Mouse (Mus musculus): Measurements from ENCODE around the gene Garem2. TPM values are rescaled to one million over a fixed set of nuclear protein-coding genes. Genes with fewer than 3 reads are reported as not detected.

Gene Garem2
- polyA plus RNA-seq, 1 experiment from 2014 or later: 1.7 TPM

DNA sequence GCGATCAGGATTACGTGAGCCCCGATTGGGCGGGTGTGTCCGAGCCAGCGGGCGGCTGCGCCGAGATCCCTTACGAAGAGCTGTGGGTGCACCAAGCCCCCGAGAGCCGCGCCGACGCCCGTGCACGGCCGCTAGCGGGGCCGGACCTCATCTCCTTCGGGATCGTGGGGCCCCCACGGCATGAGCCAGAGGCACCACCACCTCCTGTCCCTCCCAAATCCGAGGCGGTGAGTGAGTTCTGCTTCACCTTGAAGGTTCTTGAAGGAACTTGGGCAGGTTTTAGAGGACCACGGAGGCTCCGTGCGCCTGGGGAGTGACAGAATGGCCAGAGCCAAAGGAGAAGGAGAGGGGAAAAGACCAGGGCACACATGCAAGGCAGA, 9.8 kb downstream of the Garem2 start:
- WGBS: 2% methylated on average over 28 of the region's 28 CpGs
- peaks cover 40% of the 10 kb centered on the region for H3K36me3 ChIP-seq (replicated peaks)
- no peak for DNase-seq (ENCODE audit: low spot score)

GRCm38 (mm10) chr5:30115718-30116117, 10.8 kb downstream of the Garem2 start:
- H3K36me3 ChIP-seq (replicated peaks): peaks cover 50% of the 10 kb centered on the region
- H3K4me3 ChIP-seq: no peak overlapping the region
- no peaks in the 10 kb centered on the region for H3K9me3 ChIP-seq
- 30% methylated on average over 10 of the region's 10 CpGs for WGBS
- no peak overlapping the region for H3K27ac ChIP-seq (replicated peaks)
- H3K27me3 ChIP-seq (replicated peaks; ENCODE audit: low read depth, poor library complexity, severe bottlenecking): peaks cover 62% of the 10 kb centered on the region
- peak; percentile 39 for DNase-seq (ENCODE audit: low spot score)
- H3K4me1 ChIP-seq: peaks cover 30% of the 10 kb centered on the region

More for the DNA sequence above, 9.8 kb downstream of the Garem2 start:
- Histone ChIP-seq H3K4me1 (peaks cover 40% of the 10 kb centered on the region), H3K27ac (replicated peaks) (peak overlapping the region; percentile 80; the same call in 1 of the 2 replicates), H3K27me3 (replicated peaks; ENCODE audit: low read depth, poor library complexity, severe bottlenecking) (peaks cover 72% of the 10 kb centered on the region), H3K9me3 (no peaks in the 10 kb centered on the region), H3K4me3 (peak overlapping the region; percentile 58)

DNA sequence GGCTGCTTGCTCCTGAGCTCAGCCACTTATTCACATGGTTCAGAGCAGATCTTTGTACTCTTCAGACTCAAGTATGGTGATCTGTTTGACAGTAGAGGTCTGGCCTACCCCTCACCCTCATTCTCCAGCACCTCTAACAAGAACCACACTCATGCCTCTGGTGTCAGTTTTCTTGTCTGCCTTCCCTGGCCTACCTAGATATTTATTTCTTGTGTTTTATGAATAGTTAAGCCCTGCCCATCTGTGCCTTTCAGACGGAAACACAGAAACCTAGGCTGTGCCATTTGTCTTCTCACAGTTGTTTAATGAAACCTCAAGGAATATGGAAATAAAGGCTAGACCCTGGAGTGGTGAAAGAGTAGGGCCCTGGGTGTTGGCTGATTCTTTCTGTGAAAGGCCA, 13.1 kb downstream of the Garem2 start:
- Histone ChIP-seq H3K27me3 (replicated peaks; ENCODE audit: low read depth, poor library complexity, severe bottlenecking) (peaks cover 40% of the 10 kb centered on the region), H3K9me3 (no peaks in the 10 kb centered on the region), H3K4me1 (peaks cover 19% of the 10 kb centered on the region), H3K36me3 (replicated peaks) (peaks cover 73% of the 10 kb centered on the region), H3K4me3 (no peak overlapping the region), H3K27ac (replicated peaks) (no peak overlapping the region)
- 91% methylated on average over 1 of the region's 1 CpGs for WGBS
- no peak for DNase-seq (ENCODE audit: low spot score)

DNA sequence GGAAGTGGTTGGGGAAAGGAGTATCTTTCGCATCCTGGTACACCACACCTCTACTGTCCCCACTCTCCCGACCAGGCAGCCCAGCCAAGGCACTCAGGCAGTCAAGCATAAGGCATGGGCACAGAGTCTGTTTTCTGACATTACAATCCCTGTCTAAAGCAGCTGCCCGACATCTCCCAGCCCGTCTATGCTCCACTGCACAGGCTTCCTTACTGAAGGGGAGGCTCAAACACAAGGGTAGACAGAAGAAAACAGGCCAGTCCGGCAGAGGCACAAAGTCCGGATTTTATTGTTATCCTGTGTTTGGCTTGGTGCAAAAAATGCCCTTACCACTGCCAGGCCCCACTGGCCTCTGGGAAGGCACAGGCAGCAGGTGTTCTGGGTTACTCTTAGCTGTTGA, 14.2 kb downstream of the Garem2 start:
- Histone ChIP-seq H3K4me1 (peaks cover 8% of the 10 kb centered on the region), H3K27ac (replicated peaks) (no peak overlapping the region), H3K4me3 (no peak overlapping the region), H3K9me3 (no peaks in the 10 kb centered on the region), H3K27me3 (replicated peaks; ENCODE audit: low read depth, poor library complexity, severe bottlenecking) (peaks cover 29% of the 10 kb centered on the region), H3K36me3 (replicated peaks) (peaks cover 85% of the 10 kb centered on the region)
- DNase-seq (ENCODE audit: low spot score): no peak
- WGBS: 92% methylated on average over 6 of the region's 6 CpGs

DNA sequence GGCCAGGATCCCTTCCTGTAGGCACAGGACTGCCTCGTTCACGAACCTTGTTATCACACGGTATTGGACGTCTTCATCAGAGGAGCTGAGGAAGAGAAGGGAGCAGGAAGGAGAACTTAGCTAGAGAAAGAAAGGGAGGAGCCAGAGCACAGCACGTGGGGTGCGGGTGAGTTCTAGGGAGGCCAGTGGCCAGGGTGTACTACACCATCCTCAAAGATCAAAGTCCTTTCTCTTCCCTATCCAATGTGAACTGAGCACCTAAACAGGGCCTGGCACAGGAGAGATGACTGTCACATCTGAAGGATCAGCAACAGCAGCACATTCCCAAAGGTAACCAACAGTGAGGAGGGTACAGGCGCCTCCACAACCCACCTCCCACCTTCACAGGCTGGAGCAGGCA, 15.1 kb downstream of the Garem2 start:
- H3K36me3 ChIP-seq (replicated peaks): peaks cover 94% of the 10 kb centered on the region
- 91% methylated on average over 7 of the region's 7 CpGs for WGBS

DNA sequence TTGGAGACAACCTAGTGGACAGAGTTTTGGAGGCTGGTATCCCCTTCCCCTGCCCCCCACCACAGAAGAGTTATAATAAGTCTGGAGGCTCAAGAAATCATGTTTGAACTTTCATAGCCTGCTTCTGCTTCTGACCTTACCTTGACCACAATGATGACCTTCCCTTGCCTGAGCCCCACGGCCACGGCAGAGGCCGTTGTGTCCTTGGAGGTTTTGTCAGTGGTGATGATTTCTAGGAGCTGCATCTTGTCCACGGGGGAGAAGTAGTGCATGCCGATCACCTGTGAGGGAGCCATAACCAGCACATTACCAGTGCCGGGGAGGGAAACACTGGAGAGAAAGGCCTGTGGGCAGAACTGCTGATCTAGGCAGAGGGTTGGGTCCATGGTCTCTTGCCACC, 17.5 kb downstream of the Garem2 start:
- H3K4me1 ChIP-seq: no peaks in the 10 kb centered on the region
- no peak overlapping the region for H3K4me3 ChIP-seq
- peaks cover 100% of the 10 kb centered on the region for H3K36me3 ChIP-seq (replicated peaks)
- WGBS: 95% methylated on average over 6 of the region's 6 CpGs
- no peak for DNase-seq (ENCODE audit: low spot score)
- no peaks in the 10 kb centered on the region for H3K27me3 ChIP-seq (replicated peaks; ENCODE audit: low read depth, poor library complexity, severe bottlenecking)
- no peaks in the 10 kb centered on the region for H3K9me3 ChIP-seq
- H3K27ac ChIP-seq (replicated peaks): no peak overlapping the region

More for the DNA sequence above, 15.1 kb downstream of the Garem2 start:
- Histone ChIP-seq H3K4me3 (no peak overlapping the region), H3K9me3 (no peaks in the 10 kb centered on the region), H3K4me1 (no peaks in the 10 kb centered on the region; the same call in 1 of the 2 replicates), H3K27ac (replicated peaks) (no peak overlapping the region), H3K27me3 (replicated peaks; ENCODE audit: low read depth, poor library complexity, severe bottlenecking) (peaks cover 19% of the 10 kb centered on the region)
- DNase-seq (ENCODE audit: low spot score): no peak

GRCm38 (mm10) chr5:30125587-30125986, 20.6 kb downstream of the Garem2 start:
- no peaks in the 10 kb centered on the region for H3K4me1 ChIP-seq
- peak; percentile 43 for DNase-seq (ENCODE audit: low spot score)
- no peaks in the 10 kb centered on the region for H3K9me3 ChIP-seq
- H3K4me3 ChIP-seq: no peak overlapping the region
- 42% methylated on average over 5 of the region's 5 CpGs for WGBS
- H3K36me3 ChIP-seq (replicated peaks): peaks cover 100% of the 10 kb centered on the region
- H3K27ac ChIP-seq (replicated peaks): no peak overlapping the region
- H3K27me3 ChIP-seq (replicated peaks; ENCODE audit: low read depth, poor library complexity, severe bottlenecking): no peaks in the 10 kb centered on the region

GRCm38 (mm10) chr5:30126756-30127155, 21.8 kb downstream of the Garem2 start:
- H3K36me3 ChIP-seq (replicated peaks): peaks cover 94% of the 10 kb centered on the region
- H3K4me1 ChIP-seq: no peaks in the 10 kb centered on the region
- WGBS: 88% methylated on average over 7 of the region's 7 CpGs
- no peak overlapping the region for H3K27ac ChIP-seq (replicated peaks)
- H3K9me3 ChIP-seq: no peaks in the 10 kb centered on the region
- H3K27me3 ChIP-seq (replicated peaks; ENCODE audit: low read depth, poor library complexity, severe bottlenecking): no peaks in the 10 kb centered on the region
- DNase-seq (ENCODE audit: low spot score): no peak
- no peak overlapping the region for H3K4me3 ChIP-seq

DNA sequence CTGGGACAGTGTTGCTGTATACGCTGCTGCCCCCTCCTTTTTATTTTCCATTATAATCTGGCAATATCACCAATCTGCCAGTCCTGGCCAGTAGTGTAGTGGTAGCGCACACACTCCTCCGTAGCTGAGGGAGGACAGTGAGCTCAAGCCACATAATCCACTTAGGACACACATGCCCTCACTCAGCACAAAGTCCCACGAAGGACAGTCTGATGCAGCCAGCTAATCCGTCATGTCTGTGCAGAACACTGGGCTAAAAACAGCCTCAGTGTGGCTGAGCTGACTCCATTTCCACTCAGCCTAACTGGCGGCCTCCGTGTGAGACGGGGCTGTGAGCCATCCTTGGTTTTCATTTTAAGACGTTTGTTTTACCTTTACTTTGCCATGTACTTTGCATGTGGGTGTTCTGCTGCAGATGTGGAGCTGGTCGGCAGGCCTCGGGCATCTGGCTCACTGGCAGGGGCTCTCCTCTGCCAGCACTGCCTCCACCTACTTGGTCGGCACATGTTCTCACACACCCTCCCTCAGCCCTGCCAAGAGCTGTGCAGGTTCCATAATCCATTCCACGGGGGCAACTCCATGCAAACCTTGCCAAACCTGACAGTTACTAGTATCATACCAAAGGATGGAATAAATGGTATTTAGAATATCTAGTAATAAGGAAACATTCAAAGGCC, 23.1 kb downstream of the Garem2 start:
- Histone ChIP-seq H3K4me1 (no peaks in the 10 kb centered on the region), H3K27ac (replicated peaks) (no peak overlapping the region), H3K4me3 (no peak overlapping the region), H3K27me3 (replicated peaks; ENCODE audit: low read depth, poor library complexity, severe bottlenecking) (no peaks in the 10 kb centered on the region), H3K36me3 (replicated peaks) (peaks cover 94% of the 10 kb centered on the region), H3K9me3 (no peaks in the 10 kb centered on the region)
- 90% methylated on average over 13 of the region's 13 CpGs for WGBS
- DNase-seq (ENCODE audit: low spot score): no peak

- no peaks in the 10 kb centered on the region for H3K27me3 ChIP-seq (replicated peaks; ENCODE audit: low read depth, poor library complexity, severe bottlenecking)
- no peak for DNase-seq (ENCODE audit: low spot score)
- no peaks in the 10 kb centered on the region for H3K9me3 ChIP-seq
- H3K4me3 ChIP-seq: no peak overlapping the region
- H3K4me1 ChIP-seq: no peaks in the 10 kb centered on the region
- no peak overlapping the region for H3K27ac ChIP-seq (replicated peaks)
- 95% methylated on average over 6 of the region's 6 CpGs for WGBS
- H3K36me3 ChIP-seq (replicated peaks): peaks cover 94% of the 10 kb centered on the region
Measured at GRCm38 (mm10) chr5:30128680-30129079, 23.7 kb downstream of the Garem2 start.

DNA sequence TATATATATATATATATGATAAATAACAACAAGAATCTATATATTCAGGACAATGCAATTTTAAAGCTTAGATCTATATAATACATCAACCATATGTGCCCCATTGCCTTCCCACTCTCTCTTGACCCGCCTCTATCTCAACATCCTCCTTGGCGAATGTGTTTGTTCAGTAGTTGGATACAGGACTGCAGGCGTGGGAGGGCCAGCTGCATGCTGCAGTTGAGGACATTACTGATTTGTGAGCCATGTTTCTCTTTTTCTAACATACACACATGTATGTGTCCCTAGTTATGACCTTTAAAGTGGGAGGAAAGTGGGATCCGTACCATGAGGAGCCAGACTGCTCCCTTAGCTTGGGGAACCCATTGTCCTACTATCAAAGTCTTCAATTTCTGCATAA, 26.3 kb downstream of the Garem2 start:
- DNase-seq (ENCODE audit: low spot score): no peak
- no peaks in the 10 kb centered on the region for H3K27me3 ChIP-seq (replicated peaks; ENCODE audit: low read depth, poor library complexity, severe bottlenecking)
- H3K4me1 ChIP-seq: no peaks in the 10 kb centered on the region
- H3K9me3 ChIP-seq: no peaks in the 10 kb centered on the region
- no peak overlapping the region for H3K4me3 ChIP-seq
- peaks cover 94% of the 10 kb centered on the region for H3K36me3 ChIP-seq (replicated peaks)
- WGBS: 94% methylated on average over 4 of the region's 4 CpGs
- no peak overlapping the region for H3K27ac ChIP-seq (replicated peaks)

DNA sequence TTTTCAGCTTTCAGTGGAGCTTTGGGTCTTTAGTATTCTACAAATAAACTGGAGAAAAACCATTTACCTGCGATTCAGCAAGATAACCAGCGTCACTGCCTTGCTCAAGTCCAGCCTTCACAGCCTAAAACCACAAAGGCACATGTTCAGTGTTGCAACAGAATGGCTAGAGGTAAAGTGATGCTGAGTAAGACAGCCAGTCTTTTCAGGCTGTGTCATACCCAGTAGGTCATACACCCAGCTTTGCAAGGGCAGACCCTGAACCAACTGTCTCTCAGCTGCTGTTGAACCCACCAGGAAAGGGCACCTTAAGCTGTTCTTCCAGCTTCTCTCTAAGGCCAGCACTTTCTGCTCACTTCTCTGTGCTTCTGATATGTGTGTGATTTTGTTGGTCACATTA, 27.2 kb downstream of the Garem2 start:
- Histone ChIP-seq H3K27me3 (replicated peaks; ENCODE audit: low read depth, poor library complexity, severe bottlenecking) (no peaks in the 10 kb centered on the region), H3K36me3 (replicated peaks) (peaks cover 89% of the 10 kb centered on the region), H3K27ac (replicated peaks) (no peak overlapping the region), H3K4me1 (no peaks in the 10 kb centered on the region), H3K9me3 (no peaks in the 10 kb centered on the region), H3K4me3 (no peak overlapping the region)
- WGBS: 95% methylated on average over 2 of the region's 2 CpGs
- no peak for DNase-seq (ENCODE audit: low spot score)

- H3K4me1 ChIP-seq: no peaks in the 10 kb centered on the region
- WGBS: 94% methylated on average over 11 of the region's 11 CpGs
- no peak overlapping the region for H3K4me3 ChIP-seq
- H3K27ac ChIP-seq (replicated peaks): no peak overlapping the region
- H3K9me3 ChIP-seq: no peaks in the 10 kb centered on the region
- no peak for DNase-seq (ENCODE audit: low spot score)
- peaks cover 90% of the 10 kb centered on the region for H3K36me3 ChIP-seq (replicated peaks)
- H3K27me3 ChIP-seq (replicated peaks; ENCODE audit: low read depth, poor library complexity, severe bottlenecking): no peaks in the 10 kb centered on the region
Measured at GRCm38 (mm10) chr5:30135711-30136231, 30.8 kb downstream of the Garem2 start.
